Mouse (Mus musculus) left cerebral cortex, adult 8-10 months (tissue): ENCODE measurements at regions not wholly inside any gene's neighbourhood (a gene's known extent, or its start where the extent isn't known, plus 50 kb on each side); places are given as distances from the start of the nearest gene placed in this dataset.

Experiments used
- DNase-seq, 2 experiments: peaks; one replicate each; pipeline ENCODE4 v3.0.0; 2022; ENCODE audit warnings: low spot score in 2 of 2

DNA sequence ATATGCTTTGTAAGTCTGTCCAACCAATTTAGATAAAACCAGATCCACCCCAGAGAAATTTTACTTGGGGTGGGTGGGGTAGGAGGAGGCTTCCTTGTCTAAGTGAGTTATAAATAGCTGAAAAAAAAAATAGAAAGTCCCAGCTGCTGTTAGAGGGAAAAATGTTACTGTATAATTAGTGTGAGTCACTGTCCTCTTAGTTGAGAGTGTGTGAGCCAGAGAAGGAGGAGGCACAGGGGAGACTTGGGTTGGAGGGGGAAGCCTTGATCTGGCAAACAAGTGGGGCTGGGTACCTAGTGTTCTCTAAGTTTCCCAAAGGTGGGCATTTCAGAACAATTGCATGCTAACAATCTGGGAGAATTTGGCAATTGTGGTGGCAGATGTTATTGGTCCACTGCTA is 103.8 kb upstream of the 4930474N05Rik start:
- DNase-seq: peak; percentile 8 to 53
